Mouse (Mus musculus): ENCODE data around the gene Wdr54.

DNA sequence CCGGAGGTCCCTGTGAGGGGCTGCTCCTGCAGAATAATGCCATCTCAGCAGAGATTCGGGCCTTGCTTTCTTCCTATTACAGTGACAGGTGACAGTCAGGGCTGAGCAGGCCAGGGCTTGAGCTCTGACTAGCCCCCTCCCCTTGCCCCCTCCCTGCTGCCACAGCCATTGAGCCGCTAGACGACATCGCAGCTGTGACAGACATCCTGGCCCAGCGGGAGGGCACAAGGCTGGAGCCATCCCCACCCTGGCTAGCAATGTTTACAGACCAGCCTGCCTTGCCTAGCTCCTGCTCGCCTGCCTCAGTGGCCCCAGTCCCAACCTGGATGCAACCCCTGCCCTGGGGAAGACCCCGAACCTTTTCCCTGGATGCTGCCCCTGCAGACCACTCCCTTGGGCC, 4.5 kb downstream of the Wdr54 start:
- TF ChIP-seq CTCF (conservative IDR thresholded peaks at IDR 0.05; ENCODE audit: low read length) (no peak), NANOG (IDR thresholded peaks at IDR 0.05; ENCODE audit: borderline replicate concordance, low read length) (no peak)

Measured in E14TG2a.4 (cell line).